Mouse (Mus musculus) testis, adult 2 months (tissue): Measurements from ENCODE around the gene Usp4.

Experiments
- CTCF ChIP-seq: fragments of 200-500 bp; IDR thresholded peaks from 2 replicates; pipeline ENCODE4 v1.5.1; 2012; ENCODE audit warnings: low read depth, mild to moderate bottlenecking, inconsistent platforms, low read length, moderate library complexity; ENCODE audit not compliant: control insufficient read depth, insufficient read depth, insufficient replicate concordance
- POLR2A ChIP-seq: fragments of 200-500 bp; IDR thresholded peaks from 2 replicates; pipeline ENCODE4 v1.6.1; 2012; ENCODE audit warnings: low read depth, mild to moderate bottlenecking, inconsistent platforms, low read length, moderate library complexity; ENCODE audit not compliant: control insufficient read depth

GRCm38 (mm10) chr9:108338551-108338885 is 9.1 kb upstream of the Usp4 start:
- TF ChIP-seq CTCF, result no peak
- TF ChIP-seq POLR2A, result no peak
